Mouse (Mus musculus) forebrain, embryonic 10.5 days (tissue): ENCODE measurements around the gene Snx18. TPM values are rescaled to one million over a fixed set of nuclear protein-coding genes. Genes with fewer than 3 reads are reported as not detected.

Source experiments
- DNase-seq: peaks from one replicate; pipeline ENCODE4 v3.0.0-alpha.2; 2017; ENCODE audit warnings: low spot score; ENCODE audit errors: extremely low spot score
- H3K27ac ChIP-seq: fragments of 300-500 bp; sonication (generic); 2 replicates; pipeline ENCODE4 v1.5.1; 2016; ENCODE audit warnings: mild to moderate bottlenecking
- H3K27me3 ChIP-seq: fragments of 300-500 bp; sonication (generic); 2 replicates; pipeline ENCODE4 v1.6.1; 2016; ENCODE audit warnings: mild to moderate bottlenecking; ENCODE audit not compliant: poor library complexity, severe bottlenecking
- H3K36me3 ChIP-seq: fragments of 300-500 bp; sonication (generic); replicated peaks from 2 replicates; pipeline ENCODE4 v1.6.1; 2016; ENCODE audit warnings: mild to moderate bottlenecking, moderate library complexity
- H3K4me1 ChIP-seq: fragments of 300-500 bp; sonication (generic); 2 replicates; pipeline ENCODE4 v1.6.1; 2016
- H3K4me3 ChIP-seq: fragments of 300-500 bp; sonication (generic); 2 replicates; pipeline ENCODE4 v1.5.1; 2016; ENCODE audit warnings: mild to moderate bottlenecking, moderate library complexity
- H3K9me3 ChIP-seq: fragments of 300-500 bp; sonication (generic); 2 replicates; pipeline ENCODE4 v1.6.1; 2016; ENCODE audit warnings: mild to moderate bottlenecking, moderate library complexity
- WGBS: fragments of 180-500 bp; shearing (Covaris S2); methylation state at CpG from one replicate; pipeline ENCODE4 v1.1.7; 2016; 5-methylcytosine and 5-hydroxymethylcytosine counted together
- polyA plus RNA-seq: library from polyadenylated mRNA; unstranded; fragments of >200 nt; fragmentation: Nextera tagmentation; extraction: Ambion mirVana; gene quantifications from 2 replicates; pipeline ENCODE4 v1.2.1, GENCODE M21; 2016

Gene Snx18
- polyA plus RNA-seq, 1 experiment from 2014 or later, result 11.2 TPM

- Histone ChIP-seq H3K4me3 (no peak overlapping the region), H3K27me3 (no peaks in the 10 kb centered on the region), H3K27ac (no peak overlapping the region), H3K36me3 (no peaks in the 10 kb centered on the region), H3K4me1 (no peaks in the 10 kb centered on the region), H3K9me3 (peaks cover 4% of the 10 kb centered on the region; the same call in 1 of the 2 replicates)
- no peak for DNase-seq
- WGBS, result 90% methylated on average over 5 of the region's 5 CpGs
These were observed 51.4 kb downstream of the Snx18 start for GRCm38 (mm10) chr13:113566951-113567350.

- DNase-seq, result no peak
- 95% methylated on average over 7 of the region's 7 CpGs for WGBS
- no peaks in the 10 kb centered on the region for H3K36me3 ChIP-seq
- H3K4me1 ChIP-seq, result no peaks in the 10 kb centered on the region
- no peaks in the 10 kb centered on the region for H3K27me3 ChIP-seq
- H3K4me3 ChIP-seq, result no peak overlapping the region
- H3K9me3 ChIP-seq, result peaks cover 5% of the 10 kb centered on the region; the same call in 1 of the 2 replicates
- no peak overlapping the region for H3K27ac ChIP-seq
These were observed 52.0 kb downstream of the Snx18 start for GRCm38 (mm10) chr13:113566411-113566810.

- Histone ChIP-seq H3K27ac (no peak overlapping the region), H3K4me1 (no peaks in the 10 kb centered on the region), H3K36me3 (no peaks in the 10 kb centered on the region), H3K27me3 (no peaks in the 10 kb centered on the region), H3K9me3 (peaks cover 6% of the 10 kb centered on the region; the same call in 1 of the 2 replicates), H3K4me3 (no peak overlapping the region)
- DNase-seq, result no peak
- WGBS, result 93% methylated on average over 9 of the region's 9 CpGs
These were observed 58.7 kb downstream of the Snx18 start for GRCm38 (mm10) chr13:113559646-113560045.

- no peaks in the 10 kb centered on the region for H3K27me3 ChIP-seq
- DNase-seq, result no peak
- no peak overlapping the region for H3K4me3 ChIP-seq
- H3K27ac ChIP-seq, result no peak overlapping the region
- H3K9me3 ChIP-seq, result peaks cover 5% of the 10 kb centered on the region; the same call in 1 of the 2 replicates
- no peaks in the 10 kb centered on the region for H3K4me1 ChIP-seq
- no peaks in the 10 kb centered on the region for H3K36me3 ChIP-seq
These were observed 61.8 kb downstream of the Snx18 start for GRCm38 (mm10) chr13:113556538-113556937.

GRCm38 (mm10) chr13:113555226-113555625 is 63.1 kb downstream of the Snx18 start:
- no peaks in the 10 kb centered on the region for H3K36me3 ChIP-seq
- H3K4me1 ChIP-seq, result no peaks in the 10 kb centered on the region
- no peaks in the 10 kb centered on the region for H3K27me3 ChIP-seq
- DNase-seq, result no peak
- no peaks in the 10 kb centered on the region for H3K9me3 ChIP-seq
- H3K27ac ChIP-seq, result no peak overlapping the region
- H3K4me3 ChIP-seq, result no peak overlapping the region
- 98% methylated on average over 2 of the region's 2 CpGs for WGBS

- Histone ChIP-seq H3K36me3 (no peaks in the 10 kb centered on the region), H3K4me3 (no peak overlapping the region), H3K9me3 (no peaks in the 10 kb centered on the region), H3K27me3 (no peaks in the 10 kb centered on the region), H3K27ac (no peak overlapping the region), H3K4me1 (no peaks in the 10 kb centered on the region)
- 84% methylated on average over 5 of the region's 5 CpGs for WGBS
- no peak for DNase-seq
These were observed 64.6 kb downstream of the Snx18 start for GRCm38 (mm10) chr13:113553603-113554230.

- no peaks in the 10 kb centered on the region for H3K27me3 ChIP-seq
- no peaks in the 10 kb centered on the region for H3K36me3 ChIP-seq
- H3K4me1 ChIP-seq, result no peaks in the 10 kb centered on the region
- H3K9me3 ChIP-seq, result no peaks in the 10 kb centered on the region
- no peak overlapping the region for H3K27ac ChIP-seq
- DNase-seq, result no peak
- no peak overlapping the region for H3K4me3 ChIP-seq
- 90% methylated on average over 1 of the region's 1 CpGs for WGBS
These were observed 66.0 kb downstream of the Snx18 start for GRCm38 (mm10) chr13:113552341-113552740.

GRCm38 (mm10) chr13:113550866-113551565 is 67.3 kb downstream of the Snx18 start:
- DNase-seq, result no peak
- H3K9me3 ChIP-seq, result no peaks in the 10 kb centered on the region
- 76% methylated on average over 8 of the region's 8 CpGs for WGBS
- no peak overlapping the region for H3K27ac ChIP-seq
- H3K4me3 ChIP-seq, result no peak overlapping the region
- no peaks in the 10 kb centered on the region for H3K4me1 ChIP-seq
- H3K36me3 ChIP-seq, result no peaks in the 10 kb centered on the region
- H3K27me3 ChIP-seq, result no peaks in the 10 kb centered on the region

GRCm38 (mm10) chr13:113549021-113549420 is 69.3 kb downstream of the Snx18 start:
- Histone ChIP-seq H3K36me3 (no peaks in the 10 kb centered on the region), H3K27ac (no peak overlapping the region), H3K4me3 (no peak overlapping the region), H3K4me1 (no peaks in the 10 kb centered on the region), H3K9me3 (no peaks in the 10 kb centered on the region), H3K27me3 (no peaks in the 10 kb centered on the region)
- 87% methylated on average over 3 of the region's 3 CpGs for WGBS
- DNase-seq, result no peak

GRCm38 (mm10) chr13:113547807-113548426 is 70.4 kb downstream of the Snx18 start:
- no peaks in the 10 kb centered on the region for H3K27me3 ChIP-seq
- no peak overlapping the region for H3K27ac ChIP-seq
- no peaks in the 10 kb centered on the region for H3K9me3 ChIP-seq
- WGBS, result 90% methylated on average over 8 of the region's 8 CpGs
- H3K36me3 ChIP-seq, result no peaks in the 10 kb centered on the region
- DNase-seq, result no peak
- H3K4me3 ChIP-seq, result no peak overlapping the region
- no peaks in the 10 kb centered on the region for H3K4me1 ChIP-seq

- 92% methylated on average over 6 of the region's 6 CpGs for WGBS
- no peaks in the 10 kb centered on the region for H3K4me1 ChIP-seq
- no peaks in the 10 kb centered on the region for H3K36me3 ChIP-seq
- H3K4me3 ChIP-seq, result no peak overlapping the region
- H3K27ac ChIP-seq, result no peak overlapping the region
- DNase-seq, result no peak
- no peaks in the 10 kb centered on the region for H3K27me3 ChIP-seq
- H3K9me3 ChIP-seq, result no peaks in the 10 kb centered on the region
These were observed 76.0 kb downstream of the Snx18 start for GRCm38 (mm10) chr13:113542374-113542773.
